In genomic region chr12:84862136-84862910, GRCm38 (mm10) we compare ENCODE assay signal across 10 mouse cellular contexts. TPM values are rescaled to one million over a fixed set of nuclear protein-coding genes. Genes with fewer than 3 reads are reported as not detected.
DNase-seq lines count a peak whose midpoint lies in the region; ATAC-seq and TF ChIP-seq lines count a peak whose summit lies in the region.
"Had no signal": no experiment of that assay in that cellular context is flagged by ENCODE, and none has a peak within 500 bp of the region (broad histone marks: within the 10 kb centered on the region; RNA-seq: fewer than 3 reads in every experiment).

No protein-coding gene starts in this region.

- H3K4me2 ChIP-seq in heart, postnatal 0 days (ENCODE audit: low read depth, low read length), result no peak overlapping the region
- H3K4me2 ChIP-seq: liver, embryonic 13.5 days had no signal

- peak overlapping the region; percentile 8; the same call in 1 of the 2 replicates for H3K27ac ChIP-seq in heart, postnatal 0 days (ENCODE audit: low read depth)
- H3K27ac ChIP-seq in thymus, adult 2 months (ENCODE audit: control insufficient read depth, insufficient read depth, low read length), result no peak overlapping the region
- H3K27ac ChIP-seq: liver, embryonic 13.5 days had no signal

- H3K36me3 ChIP-seq in heart, postnatal 0 days (replicated peaks; ENCODE audit: control insufficient read depth, insufficient read depth, low read length), result no peaks in the 10 kb centered on the region
- no peaks in the 10 kb centered on the region for H3K36me3 ChIP-seq in thymus, adult 2 months (ENCODE audit: control insufficient read depth, insufficient read depth, low read length)
- H3K36me3 ChIP-seq: liver, embryonic 13.5 days had no signal

- no peak for TF ChIP-seq EP300 in heart, postnatal 0 days (IDR thresholded peaks at IDR 0.05; ENCODE audit: low read depth)

- no peak for TF ChIP-seq CTCF in heart, postnatal 0 days (IDR thresholded peaks at IDR 0.05; ENCODE audit: low read depth)
- no peak for TF ChIP-seq CTCF in thymus, adult 2 months (IDR thresholded peaks at IDR 0.05; ENCODE audit: borderline replicate concordance, control insufficient read depth, extremely low read depth, insufficient read depth, low read length, poor library complexity)

- no peaks in the 10 kb centered on the region for H3K4me1 ChIP-seq in heart, postnatal 0 days (ENCODE audit: control insufficient read depth, insufficient read depth)
- H3K4me1 ChIP-seq in thymus, adult 2 months (replicated peaks; ENCODE audit: control insufficient read depth, insufficient read depth, low read length), result no peaks in the 10 kb centered on the region

- H3K4me3 ChIP-seq in heart, postnatal 0 days (ENCODE audit: low read depth, low read length), result no peak overlapping the region
- no peak overlapping the region for H3K4me3 ChIP-seq in thymus, adult 2 months (ENCODE audit: control insufficient read depth, insufficient read depth, low read length)
- H3K4me3 ChIP-seq: liver, embryonic 13.5 days had no signal

- H3K9me3 ChIP-seq in heart, postnatal 0 days (replicated peaks; ENCODE audit: control insufficient read depth, low read length), result no peaks in the 10 kb centered on the region
- H3K9me3 ChIP-seq: liver, embryonic 13.5 days had no signal

- DNase-seq in frontal cortex, postnatal 14 days (ENCODE audit: low spot score in 2 of 2), result no peak
- DNase-seq in 416B (ENCODE audit: low read depth), result peak; percentile 73
- DNase-seq in cerebellum, adult 9-10 months, result peak; percentile 73
- DNase-seq in heart, postnatal 0 days (ENCODE audit: low spot score), result no peak
- no peak for DNase-seq in ovary, postnatal 36 days (ENCODE audit: low spot score)
- no peak for DNase-seq in thymus, adult 2 months
- no peak for DNase-seq in kidney, adult 9 months
- DNase-seq: liver, embryonic 13.5 days; thymus, postnatal 25 days had no signal

- TF ChIP-seq POLR2A in thymus, adult 2 months (IDR thresholded peaks at IDR 0.05; ENCODE audit: control insufficient read depth, extremely low read depth, insufficient read depth, low read length, poor library complexity), result no peak

- peaks cover 9% of the 10 kb centered on the region; the same call in 1 of the 2 replicates for H3K27me3 ChIP-seq in heart, postnatal 0 days (ENCODE audit: control insufficient read depth, insufficient read depth, low read length)
- H3K27me3 ChIP-seq in thymus, adult 2 months (ENCODE audit: control insufficient read depth, insufficient read depth, low read length), result no peaks in the 10 kb centered on the region

- WGBS in heart, postnatal 0 days, result 65% methylated on average over 14 of the region's 14 CpGs
- WGBS in thymus, adult 2 months, result 96% methylated on average over 14 of the region's 14 CpGs

- no peak overlapping the region for H3K9ac ChIP-seq in heart, postnatal 0 days (replicated peaks; ENCODE audit: low read depth, low read length)
- H3K9ac ChIP-seq: liver, embryonic 13.5 days had no signal

- peak; percentile 41; the same call in 1 of the 2 replicates for ATAC-seq in frontal cortex, adult (ENCODE audit: low TSS enrichment)
- peak; percentile 59; the same call in 1 of the 2 replicates for ATAC-seq in heart, postnatal 0 days (ENCODE audit: insufficient read depth, low read depth)

RNA-seq across cellular contexts. Expression of gene Ltbp2, which starts 14.0 kb away (rescaled TPM):
- 7.8 and 8.1 TPM in 2 replicates for total RNA-seq in heart, postnatal 0 days (2014; rRNA removed; ENCODE audit: low replicate concordance)
- polyA plus RNA-seq in heart, postnatal 0 days (2015; fragmentation: Nextera tagmentation; extraction: Ambion mirVana), result 1.1 and 1.2 TPM in 2 replicates
- 14.3 and 15.1 TPM in 2 replicates for polyA plus RNA-seq in thymus, adult 2 months (2012; rRNA removed)

Comparison
In these comparisons a context has a peak if more than half of its experiments do, and no peak if none do; other contexts are left out.
1. DNase-seq: peak in 416B (single experiment) and cerebellum, adult 9-10 months (single experiment); none in frontal cortex, postnatal 14 days (0 of 2), heart, postnatal 0 days (single experiment), ovary, postnatal 36 days (single experiment), thymus, adult 2 months (single experiment) and kidney, adult 9 months (single experiment).